Mouse (Mus musculus) neural tube, embryonic 11.5 days (tissue): ENCODE results near the gene Vmn1r63. TPM values are rescaled to one million over a fixed set of nuclear protein-coding genes. Genes with fewer than 3 reads are reported as not detected.
"Not testable (repeated sequence)": the region's sequence is repeated elsewhere in the genome, so short reads cannot be mapped to it uniquely, and the experiment has no call there.

ENCODE experiments used
- ATAC-seq: fragments of 200-750 bp; cut with Nextera tagmentation; 2 replicates; pipeline ENCODE4 v1.8.0; 2017; ENCODE audit warnings: moderate number of reproducible peaks, mild to moderate bottlenecking, moderate TSS enrichment, moderate library complexity; ENCODE audit not compliant: insufficient read depth, low FRiP score, low TSS enrichment
- DNase-seq: peaks from one replicate; pipeline ENCODE4 v3.0.0-alpha.2; 2015; ENCODE audit warnings: low spot score
- H3K27ac ChIP-seq: fragments of 300-500 bp; sonication (generic); 2 replicates; pipeline ENCODE4 v1.5.1; 2014; ENCODE audit warnings: low read depth, mild to moderate bottlenecking, low read length
- H3K27me3 ChIP-seq: fragments of 300-500 bp; sonication (generic); 2 replicates; pipeline ENCODE4 v1.6.1; 2014; ENCODE audit warnings: mild to moderate bottlenecking, low read length, mixed read lengths; ENCODE audit not compliant: control insufficient read depth, insufficient read depth
- H3K36me3 ChIP-seq: fragments of 300-500 bp; sonication (generic); 2 replicates; pipeline ENCODE4 v1.6.1; 2014; ENCODE audit warnings: mild to moderate bottlenecking, low read length, moderate library complexity, mixed read lengths; ENCODE audit not compliant: control insufficient read depth, insufficient read depth
- H3K4me1 ChIP-seq: fragments of 300-500 bp; sonication (generic); 2 replicates; pipeline ENCODE4 v1.6.1; 2014; ENCODE audit warnings: low read length, mixed read lengths; ENCODE audit not compliant: control insufficient read depth, insufficient read depth
- H3K4me2 ChIP-seq: fragments of 300-500 bp; sonication (generic); 2 replicates; pipeline ENCODE4 v1.6.1; 2014; ENCODE audit warnings: low read depth, mild to moderate bottlenecking, moderate library complexity
- H3K4me3 ChIP-seq: fragments of 300-500 bp; sonication (generic); 2 replicates; pipeline ENCODE4 v1.5.1; 2014; ENCODE audit warnings: low read depth, low read length
- H3K9ac ChIP-seq: fragments of 300-500 bp; sonication (generic); 2 replicates; pipeline ENCODE4 v1.6.1; 2014; ENCODE audit warnings: mild to moderate bottlenecking, low read length
- H3K9me3 ChIP-seq: fragments of 300-500 bp; sonication (generic); 2 replicates; pipeline ENCODE4 v1.6.1; 2016; ENCODE audit warnings: low read length; ENCODE audit not compliant: control insufficient read depth
- WGBS: fragments of 180-500 bp; shearing (Covaris S2); extraction: QIAGEN DNeasy Blood & Tissue Kit; methylation state at CpG from one replicate; pipeline ENCODE4 v1.1.7; 2014; 5-methylcytosine and 5-hydroxymethylcytosine counted together
- polyA plus RNA-seq: library from polyadenylated mRNA; unstranded; fragments of >200 nt; fragmentation: Nextera tagmentation; extraction: Ambion mirVana; gene quantifications from 2 replicates; pipeline ENCODE4 v1.2.1, GENCODE M21; 2014

Vmn1r63 gene
- not detected in 2 replicates for polyA plus RNA-seq

- no CpG with 5 or more reads among the region's 2 CpGs for WGBS
- H3K4me1 ChIP-seq, H3K27me3 ChIP-seq, ATAC-seq, H3K27ac ChIP-seq, H3K36me3 ChIP-seq, H3K9me3 ChIP-seq, H3K9ac ChIP-seq, DNase-seq, H3K4me2 ChIP-seq, H3K4me3 ChIP-seq: not testable (repeated sequence)
Measured at GRCm38 (mm10) chr7:5805345-5805744, at the start of gene Vmn1r63. TSS of gene Vmn1r63 (minus strand) at chr7:5805445.

Other genes with a start within 250 kb of the Vmn1r63 start
- not detected in 2 replicates for gene Vmn1r61, start 192.2 kb downstream of the Vmn1r63 start, polyA plus RNA-seq
- not detected in 2 replicates for gene Vmn1r62, start 131.8 kb downstream of the Vmn1r63 start, polyA plus RNA-seq
- not detected in 2 replicates for gene Vmn1r64, start 79.1 kb upstream of the Vmn1r63 start, polyA plus RNA-seq
- not detected in 2 replicates for gene Vmn1r65, start 205.6 kb upstream of the Vmn1r63 start, polyA plus RNA-seq
- not detected in 2 replicates for gene Nlrp4c, start 239.7 kb upstream of the Vmn1r63 start, polyA plus RNA-seq